25 mouse cellular contexts compared by ENCODE assay signal in the genomic region with DNA sequence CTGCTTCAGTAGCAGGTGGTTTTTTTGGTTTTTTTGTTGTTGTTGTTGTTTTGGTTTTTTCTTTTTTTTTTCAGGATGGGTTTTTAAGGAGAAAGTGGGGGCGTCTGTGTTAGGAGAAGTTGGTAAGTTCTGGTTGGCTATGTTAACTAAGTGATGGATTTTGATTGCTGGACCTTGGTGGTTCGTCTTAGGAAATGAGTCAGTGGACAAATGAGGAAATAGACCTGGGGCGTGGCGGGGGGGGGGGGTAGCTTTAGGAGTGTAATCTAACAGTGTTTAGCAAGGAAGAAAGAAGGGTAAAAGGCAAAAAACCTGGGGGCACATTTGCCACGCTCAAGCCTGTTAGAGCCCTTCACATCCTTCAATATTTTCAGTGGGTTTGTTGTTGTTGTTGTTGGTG. TPM values are rescaled to one million over a fixed set of nuclear protein-coding genes. Genes with fewer than 3 reads are reported as not detected.
DNase-seq lines count a peak whose midpoint lies in the region; ATAC-seq and TF ChIP-seq lines count a peak whose summit lies in the region.
"Had no signal": no experiment of that assay in that cellular context is flagged by ENCODE, and none has a peak within 500 bp of the region (broad histone marks: within the 10 kb centered on the region; RNA-seq: fewer than 3 reads in every experiment).

No protein-coding gene starts in this region.

- H3K36me3 ChIP-seq in CH12.LX (replicated peaks in 1 of 2; ENCODE audit: control insufficient read depth in 1 of 2, insufficient read depth in 1 of 2, low read length in 1 of 2): no peaks in the 10 kb centered on the region
- no peaks in the 10 kb centered on the region for H3K36me3 ChIP-seq in midbrain, embryonic 13.5 days
- H3K36me3 ChIP-seq: embryonic facial prominence, embryonic 10.5 days; G1E; heart, embryonic 10.5 days; heart, embryonic 15.5 days; hindbrain, embryonic 10.5 days had no signal

- TF ChIP-seq RAD21 in CH12.LX (IDR thresholded peaks at IDR 0.05; ENCODE audit: low read depth, low read length): no peak

- H3K79me2 ChIP-seq in CH12.LX (replicated peaks; ENCODE audit: control insufficient read depth, extremely low read depth, insufficient read depth, poor library complexity, severe bottlenecking): no peaks in the 10 kb centered on the region

- H3K4me3 ChIP-seq in CH12.LX (replicated peaks in 1 of 3; ENCODE audit: low read depth in 2 of 3, low read length in 2 of 3, poor library complexity in 1 of 3): no peak overlapping the region
- no peak overlapping the region for H3K4me3 ChIP-seq in bone marrow macrophage, adult 2 months (ENCODE audit: insufficient read depth, low read length)
- no peak overlapping the region for H3K4me3 ChIP-seq in midbrain, embryonic 13.5 days (replicated peaks)
- H3K4me3 ChIP-seq: embryonic facial prominence, embryonic 10.5 days; forebrain, embryonic 13.5 days; heart, embryonic 10.5 days; heart, embryonic 15.5 days; hindbrain, embryonic 10.5 days had no signal

- H3K9me3 ChIP-seq in CH12.LX (replicated peaks; ENCODE audit: low read length): peaks cover 4% of the 10 kb centered on the region
- no peaks in the 10 kb centered on the region for H3K9me3 ChIP-seq in midbrain, embryonic 13.5 days
- H3K9me3 ChIP-seq: embryonic facial prominence, embryonic 10.5 days; forebrain, embryonic 13.5 days; heart, embryonic 10.5 days; heart, embryonic 15.5 days; hindbrain, embryonic 10.5 days had no signal

- WGBS in midbrain, embryonic 13.5 days: 82% methylated on average over 5 of the region's 5 CpGs

- TF ChIP-seq CTCF in CH12.LX (conservative IDR thresholded peaks at IDR 0.05 in 1 of 2, IDR thresholded peaks at IDR 0.05 in 1 of 2; ENCODE audit: low read depth in 2 of 2, low read length in 2 of 2): no peak
- TF ChIP-seq CTCF in bone marrow macrophage, adult 2 months (IDR thresholded peaks at IDR 0.05; ENCODE audit: low read depth, low read length): no peak

- TF ChIP-seq EP300 in CH12.LX (IDR thresholded peaks at IDR 0.05; ENCODE audit: low read length): peak; percentile 50

- no peak overlapping the region for H3K27ac ChIP-seq in CH12.LX (ENCODE audit: insufficient read depth, low read depth)
- peak overlapping the region; percentile 61 for H3K27ac ChIP-seq in bone marrow macrophage, adult 2 months (ENCODE audit: insufficient read depth, low read depth, low read length)
- no peak overlapping the region for H3K27ac ChIP-seq in midbrain, embryonic 13.5 days
- H3K27ac ChIP-seq: embryonic facial prominence, embryonic 10.5 days; forebrain, embryonic 13.5 days; heart, embryonic 10.5 days; heart, embryonic 15.5 days; hindbrain, embryonic 10.5 days; hindbrain, embryonic 14.5 days had no signal

- no peaks in the 10 kb centered on the region for H3K27me3 ChIP-seq in CH12.LX (replicated peaks)
- H3K27me3 ChIP-seq in midbrain, embryonic 13.5 days: no peaks in the 10 kb centered on the region
- H3K27me3 ChIP-seq: forebrain, embryonic 13.5 days; heart, embryonic 15.5 days; Patski had no signal

- 0 out of 2 replicates have a peak overlapping the region, but pooled peaks have one; percentile 6 for H3K9ac ChIP-seq in CH12.LX (ENCODE audit: insufficient read depth, low read depth)
- H3K9ac ChIP-seq in midbrain, embryonic 13.5 days (replicated peaks): no peak overlapping the region
- H3K9ac ChIP-seq: forebrain, embryonic 13.5 days; forebrain, postnatal 0 days; heart, embryonic 15.5 days; hindbrain, embryonic 14.5 days had no signal

- TF ChIP-seq POLR2A in CH12.LX (IDR thresholded peaks at IDR 0.05; ENCODE audit: low read depth, low read length): no peak
- TF ChIP-seq POLR2A in bone marrow macrophage, adult 2 months (IDR thresholded peaks at IDR 0.05; ENCODE audit: borderline replicate concordance, low read depth, low read length): no peak

- dilution Hi-C loops in CH12.LX (cut with MboI; ENCODE audit: extremely low pct_ligation_motif_present, extremely low pct_unique_long_range_greater_than_20kb, low sequenced_read_pairs): no loop called here

- ATAC-seq in monocyte, adult 5-6 weeks (replicated peaks; ENCODE audit: insufficient number of reproducible peaks, low FRiP score, low TSS enrichment, poor library complexity, severe bottlenecking): peak; percentile 61; the same call in 1 of the 2 replicates
- no peak for ATAC-seq in midbrain, embryonic 13.5 days
- ATAC-seq: activated CD4-positive, CD25-positive, alpha-beta regulatory T cell, adult 4 months; forebrain, embryonic 13.5 days; forebrain, postnatal 0 days; Patski had no signal

- H3K4me2 ChIP-seq in CH12.LX (ENCODE audit: insufficient read depth, low read depth, poor library complexity, severe bottlenecking): peak overlapping the region; percentile 8; the same call in 1 of the 2 replicates
- no peak overlapping the region for H3K4me2 ChIP-seq in midbrain, embryonic 13.5 days (replicated peaks)
- H3K4me2 ChIP-seq: forebrain, embryonic 13.5 days; heart, embryonic 15.5 days; hindbrain, embryonic 14.5 days had no signal

- DNase-seq in CH12.LX (ENCODE audit: extremely low read depth): peak; percentile 52
- DNase-seq in induced T-regulatory cell, adult 2 months (ENCODE audit: low read depth): peak; percentile 41
- no peak for DNase-seq in gastrocnemius, postnatal 14 days
- DNase-seq in lung, postnatal 14 days: no peak
- no peak for DNase-seq in spleen, postnatal 10 days (ENCODE audit: low spot score in 2 of 2)
- DNase-seq: adrenal gland, postnatal 14 days; cerebellum, adult 18-20 months; cerebellum, adult 9-11 months; cerebellum, postnatal 36 days; forebrain, postnatal 0 days; gastrocnemius, postnatal 36 days; heart, adult 18-20 months; heart, postnatal 14 days had no signal

- intact Hi-C loops in gastrocnemius, postnatal 14 days (cut with DNase I; ENCODE audit: low total_unique reads): no loop called here

- H3K4me1 ChIP-seq in CH12.LX (ENCODE audit: control insufficient read depth in 1 of 2, insufficient read depth in 2 of 2): peaks cover 4 to 19% of the 10 kb centered on the region in 2 experiments
- peaks cover 23% of the 10 kb centered on the region for H3K4me1 ChIP-seq in bone marrow macrophage, adult 2 months (ENCODE audit: control insufficient read depth, insufficient read depth, low read length)
- peaks cover 7% of the 10 kb centered on the region for H3K4me1 ChIP-seq in midbrain, embryonic 13.5 days (replicated peaks)
- H3K4me1 ChIP-seq: embryonic facial prominence, embryonic 10.5 days; heart, embryonic 10.5 days; hindbrain, embryonic 10.5 days had no signal

- in situ Hi-C loops in CH12.LX (cut with MboI; ENCODE audit: low pct_ligation_motif_present, low pct_unique_long_range_greater_than_20kb, low sequenced_read_pairs): no loop called here

TF ChIP-seq in CH12.LX, 34 proteins besides CTCF, POLR2A, EP300 and RAD21:
- TF ChIP-seq BHLHE40 (IDR thresholded peaks at IDR 0.05; ENCODE audit: low read depth, low read length): no peak
- TF ChIP-seq CHD2 (IDR thresholded peaks at IDR 0.05; ENCODE audit: low read length): no peak
- no peak for TF ChIP-seq PAX5 (IDR thresholded peaks at IDR 0.05; ENCODE audit: low read length)
- TF ChIP-seq NELFE (IDR thresholded peaks at IDR 0.05; ENCODE audit: low read depth, low read length): peak; percentile 38; the same call in 1 of the 2 replicates
- TF ChIP-seq MYC (IDR thresholded peaks at IDR 0.05; ENCODE audit: low read depth, low read length): no peak
- TF ChIP-seq IRF4 (IDR thresholded peaks at IDR 0.05; ENCODE audit: low read depth, low read length): peak; percentile 56
- TF ChIP-seq ELF1 (IDR thresholded peaks at IDR 0.05; ENCODE audit: low read depth, low read length): peak; percentile 62
- no peak for TF ChIP-seq GABPA (IDR thresholded peaks at IDR 0.05; ENCODE audit: insufficient replicate concordance, low read depth, low read length)
- TF ChIP-seq SIN3A (IDR thresholded peaks at IDR 0.05; ENCODE audit: low read length): no peak
- no peak for TF ChIP-seq RCOR1 (conservative IDR thresholded peaks at IDR 0.05; ENCODE audit: low read depth, low read length)
- 0 out of 2 replicates have a peak, but pooled peaks have one; percentile 8 for TF ChIP-seq ETS1 (conservative IDR thresholded peaks at IDR 0.05; ENCODE audit: low read depth, low read length)
- no peak for TF ChIP-seq SMC3 (IDR thresholded peaks at IDR 0.05; ENCODE audit: low read depth, low read length)
- TF ChIP-seq TBP (conservative IDR thresholded peaks at IDR 0.05; ENCODE audit: low read depth, low read length): 0 out of 2 replicates have a peak, but pooled peaks have one; percentile 3
- TF ChIP-seq NRF1 (IDR thresholded peaks at IDR 0.05; ENCODE audit: low read depth, low read length): no peak
- no peak for TF ChIP-seq JUN (IDR thresholded peaks at IDR 0.05; ENCODE audit: insufficient read depth, low read depth, low read length)
- no peak for TF ChIP-seq HCFC1 (IDR thresholded peaks at IDR 0.05; ENCODE audit: low read depth, low read length)
- TF ChIP-seq ZNF384 (IDR thresholded peaks at IDR 0.05; ENCODE audit: low read depth, low read length): peak; percentile 61
- TF ChIP-seq MAZ (IDR thresholded peaks at IDR 0.05; ENCODE audit: low read depth, low read length): peak; percentile 81; the same call in 1 of the 2 replicates

RNA-seq across cellular contexts. Expression of a gene that starts 17.7 kb away (rescaled TPM):
- total RNA-seq in CH12.LX (2012; rRNA removed) (3,347 and 4,299 TPM in 2 replicates), CH12.LX (2014; rRNA removed) (4,409 and 4,907 TPM in 2 replicates)
- polyA plus RNA-seq in CH12.LX (2012; ENCODE audit: insufficient read length, low read depth): 3,496 and 4,006 TPM in 2 replicates
- polyA plus RNA-seq in bone marrow macrophage, adult 2 months (2012; ENCODE audit: insufficient read depth, insufficient read length, missing spikeins): 619 and 702 TPM in 2 replicates
- 654 to 930 TPM (median 732 TPM) in 3 replicates for total RNA-seq in monocyte, adult 5-6 weeks (2017)
- total RNA-seq in gastrocnemius, postnatal 14 days (2021): 10 to 100 TPM; 87.8 to 95.7 TPM
- polyA plus RNA-seq in midbrain, embryonic 13.5 days (2015; fragmentation: Nextera tagmentation; extraction: Ambion mirVana): 1,499 and 1,592 TPM in 2 replicates

RNA-seq across cellular contexts. Expression of a gene that starts 20.9 kb away (rescaled TPM):
- 6.0 and 7.0 TPM in 2 replicates for total RNA-seq in CH12.LX (2012; rRNA removed)
- total RNA-seq in CH12.LX (2014; rRNA removed): 2.8 and 2.9 TPM in 2 replicates
- 4.4 and 6.4 TPM in 2 replicates for polyA plus RNA-seq in CH12.LX (2012; ENCODE audit: insufficient read length, low read depth)
- polyA plus RNA-seq in bone marrow macrophage, adult 2 months (2012; ENCODE audit: insufficient read depth, insufficient read length, missing spikeins): 55.8 and 62.7 TPM in 2 replicates
- total RNA-seq in monocyte, adult 5-6 weeks (2017): 14.1 to 21.8 TPM (median 15.1 TPM) in 3 replicates
- 1 to 10 TPM; 7.2 to 9.6 TPM for total RNA-seq in gastrocnemius, postnatal 14 days (2021)
- 9.4 and 12.1 TPM in 2 replicates for polyA plus RNA-seq in midbrain, embryonic 13.5 days (2015; fragmentation: Nextera tagmentation; extraction: Ambion mirVana)

Comparison
In these comparisons a context has a peak if more than half of its experiments do, and no peak if none do; other contexts are left out.
1. DNase-seq: peak in CH12.LX (single experiment) and induced T-regulatory cell, adult 2 months (single experiment); none in gastrocnemius, postnatal 14 days (single experiment), lung, postnatal 14 days (single experiment) and spleen, postnatal 10 days (0 of 2).